Mouse (Mus musculus): ENCODE measurements around the gene Ptprd.

Ptprd gene

GRCm38 (mm10) chr4:76007219-76007618, 2204.5 kb downstream of the Ptprd start:
- ATAC-seq (ENCODE audit: insufficient number of reproducible peaks, low FRiP score, low TSS enrichment) = no peak

- ATAC-seq (ENCODE audit: insufficient number of reproducible peaks, low FRiP score, low TSS enrichment) = no peak
Measured at GRCm38 (mm10) chr4:76006717-76007116, 2205.0 kb downstream of the Ptprd start.

DNA sequence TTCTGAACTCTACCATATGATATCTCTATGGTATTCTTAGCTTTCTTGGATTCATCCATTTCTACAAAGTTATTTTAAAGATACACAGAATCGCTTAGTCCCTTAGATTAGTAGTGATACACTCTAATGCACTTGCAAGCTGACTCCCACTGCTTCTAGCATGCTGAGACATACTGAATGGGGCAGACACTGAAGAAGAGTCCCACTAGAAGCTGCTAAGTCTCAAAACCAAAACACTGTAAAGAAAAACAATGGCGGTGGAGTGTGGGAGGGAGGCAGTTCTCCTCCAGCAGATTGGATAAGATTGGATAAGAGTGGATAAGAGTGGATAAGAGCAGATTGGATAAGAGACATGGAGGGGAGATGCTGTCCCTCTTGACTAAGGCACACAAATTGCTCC, 2207.6 kb downstream of the Ptprd start:
- ATAC-seq (ENCODE audit: insufficient number of reproducible peaks, low FRiP score, low TSS enrichment) = no peak

DNA sequence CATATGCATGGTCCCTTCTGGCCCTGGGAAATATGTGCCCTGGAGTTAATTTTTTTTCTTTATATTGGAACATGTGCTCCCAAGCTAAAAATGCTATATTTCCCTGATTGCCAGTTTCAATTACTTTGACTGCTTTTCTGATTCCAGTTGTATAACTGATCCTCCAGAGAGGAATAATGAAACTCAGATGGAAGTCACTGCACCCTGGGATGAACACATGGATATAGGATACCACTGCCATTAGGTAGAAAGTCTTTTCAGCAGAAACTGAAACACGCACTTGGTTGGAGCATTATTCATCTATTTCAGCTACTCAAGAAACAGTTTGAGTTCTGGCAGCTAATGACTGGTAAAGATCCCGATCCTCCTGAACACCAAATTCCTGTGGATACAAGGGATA, 2211.5 kb downstream of the Ptprd start:
- no peak for ATAC-seq (ENCODE audit: insufficient number of reproducible peaks, low FRiP score, low TSS enrichment)

DNA sequence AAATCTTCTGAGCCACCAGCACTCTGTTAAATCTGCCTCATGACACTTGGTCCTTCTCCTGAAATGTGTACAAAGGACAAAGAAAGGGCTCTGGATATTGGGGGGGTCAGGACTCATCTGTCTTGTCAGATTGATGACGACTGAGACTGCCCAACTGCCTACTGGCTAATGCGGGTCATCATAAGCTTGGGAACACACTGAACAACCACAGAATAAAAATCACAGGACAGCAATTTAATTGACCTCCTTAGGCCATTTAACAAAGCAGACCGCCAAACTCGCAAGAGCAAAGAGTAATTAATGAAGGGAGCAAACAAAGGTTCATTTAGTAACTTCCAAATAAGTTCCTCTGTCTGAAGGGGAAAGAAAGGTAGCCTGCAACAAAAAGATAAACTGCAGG, 2215.9 kb downstream of the Ptprd start:
- ATAC-seq (ENCODE audit: insufficient number of reproducible peaks, low FRiP score, low TSS enrichment) = no peak

DNA sequence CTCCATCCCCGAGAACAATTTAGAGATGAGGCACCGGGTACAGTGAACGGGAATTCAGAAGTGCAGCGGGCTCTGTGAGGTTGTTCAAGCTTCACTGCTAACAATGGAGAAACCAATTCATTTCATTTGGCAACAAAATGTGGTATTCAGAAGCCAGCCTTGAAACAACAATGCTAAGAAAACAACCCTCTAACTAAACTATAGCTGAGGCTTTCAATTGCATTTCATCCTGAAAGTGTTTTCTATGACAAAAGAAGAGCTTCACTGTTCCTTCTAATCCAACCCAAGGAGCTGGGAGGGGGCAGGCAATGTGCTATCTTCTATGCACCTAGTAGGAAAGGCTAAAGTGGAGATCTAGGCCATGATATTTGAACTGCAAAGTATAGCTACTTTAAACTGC, 2217.2 kb downstream of the Ptprd start:
- ATAC-seq (ENCODE audit: insufficient number of reproducible peaks, low FRiP score, low TSS enrichment) = no peak

- ATAC-seq (ENCODE audit: insufficient number of reproducible peaks, low FRiP score, low TSS enrichment) = no peak
Measured at GRCm38 (mm10) chr4:75993092-75993491, 2218.7 kb downstream of the Ptprd start.

- ATAC-seq (ENCODE audit: insufficient number of reproducible peaks, low FRiP score, low TSS enrichment) = peak; percentile 34; the same call in 1 of the 2 replicates
Measured at GRCm38 (mm10) chr4:75991621-75992245, 2220.0 kb downstream of the Ptprd start.

DNA sequence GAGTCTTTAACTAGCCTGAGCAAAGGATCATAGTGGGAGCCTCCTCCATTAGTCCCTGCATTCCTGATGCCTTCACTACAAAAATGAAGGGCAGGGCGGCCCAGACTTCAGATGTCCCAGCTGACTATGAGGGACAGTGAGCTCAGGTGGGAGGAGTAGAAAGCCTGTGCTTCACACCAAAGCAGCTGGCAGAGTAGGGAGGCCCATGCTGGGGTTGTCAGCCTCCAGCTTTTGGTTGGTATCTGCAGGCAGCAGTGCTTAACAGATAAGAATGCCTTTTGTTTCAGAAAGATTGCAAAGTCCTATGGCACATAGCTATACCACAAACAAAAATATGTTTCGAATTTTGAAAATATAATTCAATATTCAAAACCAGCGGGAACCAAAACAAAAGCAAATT, 2237.0 kb downstream of the Ptprd start:
- ATAC-seq (ENCODE audit: insufficient number of reproducible peaks, low FRiP score, low TSS enrichment) = no peak

DNA sequence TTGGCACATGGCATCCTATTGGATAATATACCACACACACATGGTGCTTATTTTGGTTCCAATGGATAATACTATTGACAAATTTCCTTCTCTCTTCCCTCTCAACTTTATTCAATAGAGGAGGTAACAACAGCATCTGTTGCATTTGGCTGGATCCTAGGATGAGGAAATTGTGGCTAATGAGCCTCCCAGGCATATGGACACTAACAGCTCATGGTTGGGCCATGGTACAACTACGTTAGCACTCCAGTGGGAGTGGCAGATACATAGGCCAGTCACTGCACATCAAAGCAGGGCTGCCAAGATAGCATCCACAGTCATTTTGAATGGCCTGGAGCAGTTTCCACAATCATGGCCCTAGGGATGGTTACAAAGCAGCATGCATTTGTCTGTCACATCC, 2238.4 kb downstream of the Ptprd start:
- peak; percentile 40 for ATAC-seq (ENCODE audit: insufficient number of reproducible peaks, low FRiP score, low TSS enrichment)

GRCm38 (mm10) chr4:75969961-75970360, 2241.8 kb downstream of the Ptprd start:
- no peak for ATAC-seq (ENCODE audit: insufficient number of reproducible peaks, low FRiP score, low TSS enrichment)

- no peak for ATAC-seq (ENCODE audit: insufficient number of reproducible peaks, low FRiP score, low TSS enrichment)
Measured at GRCm38 (mm10) chr4:75968618-75969017, 2243.1 kb downstream of the Ptprd start.

DNA sequence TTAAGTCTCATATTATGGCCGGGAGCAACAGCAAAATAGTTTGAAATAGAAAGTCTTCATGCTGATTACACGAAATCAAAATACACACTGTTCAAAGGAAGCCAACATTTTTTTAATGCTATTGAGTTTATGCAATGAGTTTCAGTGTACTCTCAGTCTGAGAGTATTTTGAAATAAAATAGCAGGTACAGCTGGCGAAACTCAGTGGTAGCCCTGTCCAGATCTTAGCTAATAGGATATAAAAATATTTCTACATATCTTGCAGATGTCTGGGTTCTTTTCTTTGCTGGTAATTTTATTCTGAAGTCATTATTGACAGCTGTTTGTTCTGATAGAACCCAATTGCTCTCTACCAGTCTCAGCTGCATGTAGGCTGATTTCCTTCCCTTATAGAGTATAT, 2246.0 kb downstream of the Ptprd start:
- ATAC-seq (ENCODE audit: insufficient number of reproducible peaks, low FRiP score, low TSS enrichment) = no peak

GRCm38 (mm10) chr4:75962916-75963315, 2248.8 kb downstream of the Ptprd start:
- ATAC-seq (ENCODE audit: insufficient number of reproducible peaks, low FRiP score, low TSS enrichment) = no peak

DNA sequence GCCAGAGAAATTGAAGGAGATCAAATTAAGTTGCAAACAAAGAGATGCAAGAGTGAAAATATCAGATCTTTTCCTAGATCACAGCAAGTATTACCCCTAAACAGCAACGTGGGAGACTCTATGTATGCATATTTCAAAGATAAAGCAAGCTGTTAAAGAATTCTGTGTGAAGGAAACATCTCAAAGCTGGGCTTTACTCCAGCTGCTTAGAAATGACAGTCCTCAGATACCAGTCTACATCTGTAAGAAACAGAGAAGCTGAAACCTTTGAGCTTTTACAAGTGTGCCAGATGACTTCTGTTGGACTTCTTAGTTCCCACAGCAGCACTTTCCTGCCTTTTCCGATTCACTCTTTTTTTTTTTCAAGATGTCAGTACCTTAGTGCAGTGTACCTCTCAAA, 2249.9 kb downstream of the Ptprd start:
- ATAC-seq (ENCODE audit: insufficient number of reproducible peaks, low FRiP score, low TSS enrichment) = no peak

GRCm38 (mm10) chr4:75953349-75954060, 2258.3 kb downstream of the Ptprd start:
- ATAC-seq (ENCODE audit: insufficient number of reproducible peaks, low FRiP score, low TSS enrichment) = no peak

- ATAC-seq (ENCODE audit: insufficient number of reproducible peaks, low FRiP score, low TSS enrichment) = no peak
Measured at GRCm38 (mm10) chr4:75950582-75950981, 2261.2 kb downstream of the Ptprd start.

DNA sequence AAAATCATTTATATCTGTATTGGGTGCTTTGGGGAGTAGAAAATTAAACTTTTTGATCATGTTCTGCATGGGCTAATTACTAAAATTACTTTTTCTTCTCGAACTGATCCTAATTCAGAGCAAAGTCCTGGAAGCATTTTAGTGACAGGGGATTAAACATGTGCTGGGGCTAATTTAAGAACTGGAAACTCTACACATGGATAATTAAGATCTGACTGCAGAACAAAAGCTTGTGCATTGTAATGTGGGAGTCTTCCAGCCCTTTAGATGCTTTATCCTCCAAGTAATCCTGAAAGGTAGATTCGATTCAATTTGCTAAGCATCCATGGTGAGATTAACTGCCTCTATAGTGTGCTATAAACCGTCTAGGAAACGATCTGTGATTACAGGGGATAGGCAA, 2316.9 kb downstream of the Ptprd start:
- no peak for ATAC-seq (ENCODE audit: insufficient number of reproducible peaks, low FRiP score, low TSS enrichment)

Data from cerebellum, adult (tissue).